Mouse (Mus musculus): ENCODE measurements around the gene Fgfr2. TPM values are rescaled to one million over a fixed set of nuclear protein-coding genes. Genes with fewer than 3 reads are reported as not detected.

Fgfr2 gene
- total and polyA plus RNA-seq, 2 experiments from 2014 or later, result 17.1 to 47.6 TPM

DNA sequence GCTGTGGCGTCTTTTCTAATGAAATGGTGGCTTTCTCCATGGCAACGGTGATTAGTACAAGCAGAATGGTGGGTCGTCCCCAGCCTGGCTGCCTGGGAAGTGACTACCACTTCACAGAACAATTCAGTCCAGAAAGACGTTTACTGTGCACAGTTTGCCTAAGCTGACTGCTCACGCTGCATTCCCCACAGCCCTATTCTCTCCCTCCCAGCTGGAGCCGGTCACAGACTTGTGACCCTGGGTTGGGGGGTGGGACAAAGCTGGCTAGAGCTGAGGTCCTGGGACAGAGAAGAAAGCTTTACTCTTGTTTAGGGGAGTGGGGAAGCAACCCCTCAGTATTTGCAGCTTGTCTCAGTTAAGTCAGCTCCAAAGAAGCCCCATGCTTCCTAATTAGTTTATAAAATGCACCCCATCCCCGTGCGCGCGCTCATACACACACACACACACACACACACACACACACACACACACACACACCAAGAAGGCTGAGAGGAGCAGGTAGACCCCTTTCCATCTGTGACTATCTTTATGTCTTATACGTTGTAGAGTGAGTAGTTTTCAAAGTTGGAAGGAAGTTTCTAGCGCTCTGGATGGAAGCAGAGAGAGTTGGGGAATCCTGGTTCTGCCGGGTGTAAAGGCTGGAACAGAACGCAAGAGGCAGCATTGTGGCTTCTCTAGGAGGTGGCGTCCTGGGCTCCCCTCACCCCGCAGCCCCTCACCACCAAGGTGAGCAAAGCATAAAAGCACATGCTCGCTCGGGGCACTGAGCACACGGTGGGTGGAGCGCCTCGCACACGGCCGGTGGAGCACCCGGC lies 2754.1 kb downstream of the Fgfr2 start:
- no peak overlapping the region for H3K4me3 ChIP-seq (ENCODE audit: low read depth, low read length)
- peak; percentile 49 for TF ChIP-seq CTCF (IDR thresholded peaks at IDR 0.05; ENCODE audit: low read depth)
- 9% methylated on average over 24 of the region's 24 CpGs for WGBS

DNA sequence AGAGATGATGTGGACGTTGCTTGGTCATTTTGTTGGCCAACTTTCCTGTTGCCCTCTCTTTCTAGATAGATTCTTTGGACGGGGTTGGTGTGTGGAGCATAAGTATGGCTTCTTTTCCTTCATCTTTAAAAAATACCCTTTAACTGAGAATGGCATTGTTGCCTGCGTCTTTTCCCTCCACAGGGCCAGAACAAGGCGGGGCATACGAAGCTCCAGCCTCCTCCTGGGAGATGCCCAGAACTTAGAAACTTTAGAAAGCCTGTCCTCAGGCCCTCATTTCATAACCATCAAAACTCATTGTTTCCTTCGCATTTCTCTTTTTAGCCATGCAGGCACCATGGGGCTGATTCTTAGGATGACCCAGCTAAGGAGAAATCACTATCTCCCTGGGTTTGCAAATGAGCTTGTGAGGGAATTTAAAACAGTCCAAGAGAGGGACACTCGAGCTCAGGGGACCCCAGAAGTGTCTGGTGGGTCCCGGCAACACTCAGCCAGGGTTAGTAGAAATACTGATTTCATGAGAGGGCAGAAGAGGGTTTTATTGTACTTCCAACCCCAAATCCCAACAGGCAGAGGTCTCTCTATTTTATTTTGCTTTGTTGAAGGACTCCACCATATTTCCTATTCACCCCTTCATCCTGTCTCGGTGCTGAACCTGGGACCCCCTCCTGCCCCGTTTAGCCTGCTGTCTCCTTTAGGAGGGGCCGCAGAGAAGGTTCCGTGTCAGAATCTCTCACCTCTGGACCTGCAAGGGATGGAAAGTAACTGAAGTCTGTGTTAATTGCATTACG lies 2754.9 kb downstream of the Fgfr2 start:
- H3K4me2 ChIP-seq (ENCODE audit: low read depth), result peak overlapping the region; percentile 35
- DNase-seq, result no peak
- TF ChIP-seq CTCF (IDR thresholded peaks at IDR 0.05; ENCODE audit: low read depth), result no peak
- no peak overlapping the region for H3K4me3 ChIP-seq (ENCODE audit: low read depth, low read length)
- H3K36me3 ChIP-seq (ENCODE audit: insufficient read depth), result no peaks in the 10 kb centered on the region
- H3K27ac ChIP-seq (ENCODE audit: low read depth, low read length), result no peak overlapping the region
- 16% methylated on average over 13 of the region's 13 CpGs for WGBS
- no peaks in the 10 kb centered on the region; the same call in 1 of the 2 replicates for H3K27me3 ChIP-seq (ENCODE audit: insufficient read depth, low read length)
- 0 out of 2 replicates have a peak, but pooled peaks cover 11% of the 10 kb centered on the region for H3K4me1 ChIP-seq (ENCODE audit: insufficient read depth)
- ATAC-seq, result no peak
- H3K9ac ChIP-seq, result no peak overlapping the region
- no peaks in the 10 kb centered on the region for H3K9me3 ChIP-seq (ENCODE audit: low read length)

More for the DNA sequence above, 2754.1 kb downstream of the Fgfr2 start:
- Histone ChIP-seq H3K9ac (no peak overlapping the region), H3K9me3 (ENCODE audit: low read length) (no peaks in the 10 kb centered on the region), H3K4me2 (ENCODE audit: low read depth) (peak overlapping the region; percentile 35), H3K36me3 (ENCODE audit: insufficient read depth) (no peaks in the 10 kb centered on the region), H3K27ac (ENCODE audit: low read depth, low read length) (no peak overlapping the region), H3K4me1 (ENCODE audit: insufficient read depth) (0 out of 2 replicates have a peak, but pooled peaks cover 11% of the 10 kb centered on the region), H3K27me3 (ENCODE audit: insufficient read depth, low read length) (no peaks in the 10 kb centered on the region; the same call in 1 of the 2 replicates)
- peak; percentile 59 for DNase-seq
- peak; percentile 81 for ATAC-seq

DNA sequence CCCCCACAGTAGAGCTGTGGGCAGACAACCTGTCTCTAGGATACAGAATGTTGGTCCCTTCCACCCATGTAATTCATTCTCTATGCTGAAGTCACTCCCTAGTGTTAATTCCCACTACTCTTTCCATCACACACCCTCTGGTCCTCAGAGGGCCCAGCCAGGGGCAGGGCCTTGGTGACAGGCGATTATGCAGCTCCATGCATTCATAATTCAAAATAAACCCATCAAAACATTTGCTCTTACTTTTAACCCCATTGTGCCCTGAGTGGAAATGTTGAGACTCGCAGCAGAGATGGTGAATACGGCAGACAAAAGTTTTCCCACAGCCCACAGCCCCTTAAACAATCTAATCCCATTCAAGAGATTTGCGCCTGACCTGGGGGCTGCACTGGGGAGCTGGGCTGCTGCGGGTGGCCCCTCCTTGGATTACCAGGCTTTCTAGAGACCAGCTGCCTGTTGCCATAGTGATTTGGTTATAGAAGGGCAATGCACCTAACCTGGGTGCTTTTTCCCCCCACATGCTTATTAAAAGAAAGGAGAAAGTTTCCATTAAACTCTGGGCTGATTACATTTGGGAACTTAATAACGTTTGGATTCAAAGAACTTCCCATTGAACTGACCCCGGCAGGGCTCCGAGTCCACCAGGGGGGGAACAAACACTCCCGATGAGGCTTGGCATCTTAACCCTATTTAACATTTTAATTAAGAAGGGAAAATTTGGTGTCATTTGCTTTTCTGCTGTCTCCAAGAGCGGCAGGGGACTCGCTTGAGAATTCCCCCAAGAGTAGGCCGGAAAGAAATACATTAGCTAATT lies 2755.7 kb downstream of the Fgfr2 start:
- Histone ChIP-seq H3K4me3 (ENCODE audit: low read depth, low read length) (no peak overlapping the region), H3K27me3 (ENCODE audit: insufficient read depth, low read length) (no peaks in the 10 kb centered on the region; the same call in 1 of the 2 replicates), H3K9ac (no peak overlapping the region), H3K9me3 (ENCODE audit: low read length) (no peaks in the 10 kb centered on the region), H3K4me2 (ENCODE audit: low read depth) (no peak overlapping the region), H3K4me1 (ENCODE audit: insufficient read depth) (0 out of 2 replicates have a peak, but pooled peaks cover 11% of the 10 kb centered on the region), H3K36me3 (ENCODE audit: insufficient read depth) (no peaks in the 10 kb centered on the region), H3K27ac (ENCODE audit: low read depth, low read length) (no peak overlapping the region)
- ATAC-seq (peak; percentile 43; the same call in 1 of the 2 replicates), DNase-seq (no peak)
- 10% methylated on average over 12 of the region's 12 CpGs for WGBS
- TF ChIP-seq CTCF (IDR thresholded peaks at IDR 0.05; ENCODE audit: low read depth), result no peak

DNA sequence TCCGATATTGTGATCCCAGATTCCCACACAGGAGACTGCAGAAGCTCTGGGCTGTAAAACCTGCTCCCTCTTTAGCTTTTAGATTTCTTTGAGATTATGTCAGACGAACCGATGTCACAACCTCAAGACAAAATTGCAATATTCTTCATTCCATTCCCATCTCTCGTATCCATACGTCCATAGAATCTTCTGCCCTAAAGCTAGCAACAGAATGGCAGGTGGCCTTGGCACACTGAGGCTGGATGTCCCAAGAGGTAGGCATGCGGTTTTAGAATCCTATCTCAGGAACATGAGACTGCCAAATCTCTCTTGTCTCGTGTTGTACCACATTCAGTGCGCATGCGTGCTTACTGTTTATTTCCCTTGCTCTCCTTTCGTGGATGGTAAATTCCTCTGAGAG lies 2757.4 kb downstream of the Fgfr2 start:
- no peak for DNase-seq
- H3K4me1 ChIP-seq (ENCODE audit: insufficient read depth), result 0 out of 2 replicates have a peak, but pooled peaks cover 11% of the 10 kb centered on the region
- H3K9ac ChIP-seq, result no peak overlapping the region
- no peak for ATAC-seq
- H3K9me3 ChIP-seq (ENCODE audit: low read length), result no peaks in the 10 kb centered on the region
- WGBS, result 93% methylated on average over 10 of the region's 10 CpGs
- H3K27ac ChIP-seq (ENCODE audit: low read depth, low read length), result no peak overlapping the region
- H3K4me3 ChIP-seq (ENCODE audit: low read depth, low read length), result no peak overlapping the region
- H3K36me3 ChIP-seq (ENCODE audit: insufficient read depth), result no peaks in the 10 kb centered on the region
- no peak overlapping the region for H3K4me2 ChIP-seq (ENCODE audit: low read depth)
- H3K27me3 ChIP-seq (ENCODE audit: insufficient read depth, low read length), result no peaks in the 10 kb centered on the region; the same call in 1 of the 2 replicates
- no peak for TF ChIP-seq CTCF (IDR thresholded peaks at IDR 0.05; ENCODE audit: low read depth)

DNA sequence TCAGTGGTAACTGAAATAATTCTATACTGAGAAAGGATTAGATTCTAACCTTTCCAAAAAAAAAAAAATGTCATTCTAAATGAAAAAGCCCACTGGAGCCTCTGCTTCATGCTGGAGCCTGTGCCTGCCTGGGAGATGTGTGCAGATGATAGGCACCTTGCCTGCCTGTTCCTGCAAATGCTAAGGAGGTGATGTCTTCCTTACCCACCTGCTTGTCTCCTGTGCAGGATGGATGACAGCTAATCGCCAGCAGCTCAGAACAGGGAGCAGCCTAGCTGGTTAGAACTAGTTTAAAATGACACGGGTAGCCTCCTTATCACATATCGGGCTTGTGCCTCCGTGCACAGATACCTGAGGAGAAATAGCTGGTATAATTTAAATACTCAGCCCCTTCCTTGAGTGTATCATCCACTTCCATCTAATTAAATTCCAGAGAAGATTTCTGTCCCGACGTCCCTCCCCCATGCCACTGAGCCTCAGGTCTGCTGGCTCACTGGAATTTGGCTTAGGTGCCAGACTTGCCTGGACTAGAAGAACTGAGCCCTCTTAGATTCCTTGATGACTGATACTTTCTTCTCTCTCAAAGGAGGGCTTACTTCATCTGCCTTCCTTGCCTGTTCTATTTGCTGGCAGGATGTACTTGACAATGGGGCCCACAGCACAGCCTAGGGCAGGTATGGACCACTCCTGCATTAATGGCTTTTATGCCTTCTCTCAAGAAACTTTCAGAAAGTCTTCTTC lies 2782.6 kb downstream of the Fgfr2 start:
- no peak for DNase-seq

DNA sequence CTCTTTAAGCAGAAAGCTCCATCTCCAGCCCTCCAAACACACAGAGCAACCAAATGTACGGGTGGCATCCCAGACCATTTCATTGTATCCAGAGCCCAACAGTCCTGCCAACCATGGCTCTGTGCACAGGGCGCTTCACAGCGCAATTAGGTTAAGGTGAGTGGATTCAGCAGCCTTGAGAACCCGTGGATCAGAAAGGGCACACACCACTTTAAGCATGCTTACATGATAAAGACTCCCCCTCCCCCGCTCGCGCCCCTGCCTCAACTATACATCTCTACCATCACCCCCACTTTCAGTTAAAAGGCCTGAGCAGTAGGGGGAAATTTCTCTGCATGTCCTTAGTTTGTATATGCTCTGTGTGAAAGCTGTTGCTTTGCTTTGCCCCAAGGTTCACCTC lies 2785.5 kb downstream of the Fgfr2 start:
- Histone ChIP-seq H3K4me1 (ENCODE audit: insufficient read depth) (no peaks in the 10 kb centered on the region), H3K36me3 (ENCODE audit: insufficient read depth) (no peaks in the 10 kb centered on the region), H3K27ac (ENCODE audit: low read depth, low read length) (no peak overlapping the region), H3K4me3 (ENCODE audit: low read depth, low read length) (no peak overlapping the region), H3K4me2 (ENCODE audit: low read depth) (no peak overlapping the region), H3K9ac (no peak overlapping the region), H3K27me3 (ENCODE audit: insufficient read depth, low read length) (no peaks in the 10 kb centered on the region), H3K9me3 (ENCODE audit: low read length) (no peaks in the 10 kb centered on the region)
- WGBS, result 95% methylated on average over 7 of the region's 7 CpGs
- no peak for ATAC-seq
- DNase-seq, result no peak
- TF ChIP-seq CTCF (IDR thresholded peaks at IDR 0.05; ENCODE audit: low read depth), result no peak

More for the DNA sequence above, 2782.6 kb downstream of the Fgfr2 start:
- Histone ChIP-seq H3K4me1 (ENCODE audit: insufficient read depth) (no peaks in the 10 kb centered on the region), H3K9me3 (ENCODE audit: low read length) (no peaks in the 10 kb centered on the region), H3K4me3 (ENCODE audit: low read depth, low read length) (no peak overlapping the region), H3K36me3 (ENCODE audit: insufficient read depth) (no peaks in the 10 kb centered on the region), H3K27me3 (ENCODE audit: insufficient read depth, low read length) (no peaks in the 10 kb centered on the region), H3K27ac (ENCODE audit: low read depth, low read length) (no peak overlapping the region), H3K9ac (no peak overlapping the region), H3K4me2 (ENCODE audit: low read depth) (no peak overlapping the region)
- TF ChIP-seq CTCF (IDR thresholded peaks at IDR 0.05; ENCODE audit: low read depth), result no peak
- 70% methylated on average over 6 of the region's 6 CpGs for WGBS
- no peak for ATAC-seq

Data from forebrain, postnatal 0 days (tissue).